Mouse (Mus musculus) ES-E14 (cell line): ENCODE data around the gene Aldh3b3. TPM values are rescaled to one million over a fixed set of nuclear protein-coding genes. Genes with fewer than 3 reads are reported as not detected.

Source experiments
- DNase-seq: peaks from one replicate; pipeline ENCODE4 v3.0.0-alpha.2; 2013; ENCODE audit warnings: low read depth, low spot score
- H3K27ac ChIP-seq: 2 replicates; pipeline ENCODE4 v1.5.1; 2012; ENCODE audit warnings: low read depth, mild to moderate bottlenecking, low read length, moderate library complexity, mixed read lengths; ENCODE audit not compliant: poor library complexity, insufficient read depth, severe bottlenecking
- H3K36me3 ChIP-seq: 2 replicates; pipeline ENCODE4 v1.6.1; 2012; ENCODE audit warnings: mild to moderate bottlenecking, low read length, moderate library complexity, mixed read lengths; ENCODE audit not compliant: control insufficient read depth, poor library complexity, insufficient read depth, severe bottlenecking
- H3K4me1 ChIP-seq, 2 experiments: fragments of 150-350 bp in 1 of 2; sonication (generic) in 1 of 2; 2 replicates each; pipeline ENCODE4 v1.6.1; 2012; ENCODE audit warnings: low read length in 2 of 2, mild to moderate bottlenecking in 1 of 2, mixed read lengths in 1 of 2; ENCODE audit not compliant: control insufficient read depth in 2 of 2, insufficient read depth in 2 of 2, poor library complexity in 1 of 2
- H3K4me3 ChIP-seq, 2 experiments: fragments of 150-350 bp in 1 of 2; sonication (generic) in 1 of 2; 2 replicates each; pipeline ENCODE4 v1.5.1; 2012; ENCODE audit warnings: low read length in 2 of 2, low read depth in 1 of 2, mild to moderate bottlenecking in 1 of 2, mixed read lengths in 1 of 2; ENCODE audit not compliant: insufficient read depth in 1 of 2, poor library complexity in 1 of 2, severe bottlenecking in 1 of 2
- H3K9ac ChIP-seq: 2 replicates; pipeline ENCODE4 v1.6.1; 2012; ENCODE audit warnings: low read depth, mild to moderate bottlenecking, low read length, mixed read lengths; ENCODE audit not compliant: poor library complexity, insufficient read depth, severe bottlenecking
- H3K9me3 ChIP-seq: fragments of 150-350 bp; sonication (generic); 2 replicates; pipeline ENCODE4 v1.6.1; 2012; ENCODE audit warnings: low read depth, mild to moderate bottlenecking, low read length; ENCODE audit not compliant: control insufficient read depth, insufficient read depth
- CHD2 ChIP-seq: IDR thresholded peaks from 2 replicates; pipeline ENCODE4 v1.6.1; 2014; ENCODE audit warnings: mild to moderate bottlenecking, low read depth, low read length, inconsistent platforms
- HCFC1 ChIP-seq: IDR thresholded peaks from 2 replicates; pipeline ENCODE4 v1.6.1; 2012; ENCODE audit warnings: low read length, inconsistent platforms, borderline replicate concordance; ENCODE audit not compliant: insufficient read depth
- MAFK ChIP-seq: IDR thresholded peaks from 2 replicates; pipeline ENCODE4 v1.6.1; 2014; ENCODE audit warnings: mild to moderate bottlenecking, low read depth, low read length, inconsistent platforms; ENCODE audit not compliant: insufficient read depth
- ZC3H11A ChIP-seq: IDR thresholded peaks from 2 replicates; pipeline ENCODE4 v1.6.1; 2012; ENCODE audit warnings: low read depth, mild to moderate bottlenecking, inconsistent platforms, low read length, borderline replicate concordance
- ZNF384 ChIP-seq: IDR thresholded peaks from 2 replicates; pipeline ENCODE4 v1.6.1; 2012; ENCODE audit warnings: low read depth, low read length, inconsistent platforms
- in situ Hi-C, 2 experiments: fragments of 600-800 bp; cut with MboI; formaldehyde crosslinking; loops; one replicate each; pipeline ENCODE4 v1.15.1; 2025; ENCODE audit warnings: low sequenced_read_pairs in 2 of 2, inconsistent platforms in 1 of 2; ENCODE audit not compliant: unreplicated experiment in 2 of 2
- total RNA-seq: library from RNA; depleted of rRNA; stranded (reverse); fragments of 300-350 nt; gene quantifications from 2 replicates; pipeline ENCODE4 v1.2.3, GENCODE M21; 2012

The Aldh3b3 gene
- total RNA-seq, 1 experiment, result not detected

DNA sequence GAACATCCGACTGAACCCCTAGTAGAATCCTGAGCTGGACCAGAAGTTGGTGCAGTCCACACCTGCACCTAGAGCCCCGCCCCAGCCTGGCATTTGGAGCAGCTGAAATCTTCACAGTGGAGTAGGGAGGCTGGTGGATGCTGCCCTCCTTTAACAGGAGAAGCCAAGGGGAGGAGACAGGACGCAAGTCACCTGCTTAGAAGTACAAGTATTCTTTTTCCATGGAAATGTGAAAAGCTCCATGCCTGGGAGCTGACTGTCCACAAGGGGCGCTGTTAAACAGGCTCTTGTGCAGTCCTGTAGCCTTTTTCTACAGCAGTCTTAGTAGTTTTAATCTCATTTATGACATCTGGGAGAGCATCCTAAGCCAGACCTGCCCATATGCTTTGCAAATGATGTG, 30.3 kb downstream of the Aldh3b3 start:
- DNase-seq, result peak; percentile 37
- Histone ChIP-seq H3K9me3 (no peaks in the 10 kb centered on the region), H3K27ac (no peak overlapping the region), H3K4me3 (no peak overlapping the region), H3K4me1 (peaks cover 0 to 25% of the 10 kb centered on the region in 2 experiments; a peak in 2 of 4 replicates), H3K9ac (no peak overlapping the region), H3K36me3 (no peaks in the 10 kb centered on the region)
- TF ChIP-seq ZNF384, result no peak
- no peak for TF ChIP-seq ZC3H11A
- TF ChIP-seq HCFC1, result no peak
- TF ChIP-seq CHD2, result no peak
- TF ChIP-seq MAFK, result no peak
- in situ Hi-C loops, result no loop called here

DNA sequence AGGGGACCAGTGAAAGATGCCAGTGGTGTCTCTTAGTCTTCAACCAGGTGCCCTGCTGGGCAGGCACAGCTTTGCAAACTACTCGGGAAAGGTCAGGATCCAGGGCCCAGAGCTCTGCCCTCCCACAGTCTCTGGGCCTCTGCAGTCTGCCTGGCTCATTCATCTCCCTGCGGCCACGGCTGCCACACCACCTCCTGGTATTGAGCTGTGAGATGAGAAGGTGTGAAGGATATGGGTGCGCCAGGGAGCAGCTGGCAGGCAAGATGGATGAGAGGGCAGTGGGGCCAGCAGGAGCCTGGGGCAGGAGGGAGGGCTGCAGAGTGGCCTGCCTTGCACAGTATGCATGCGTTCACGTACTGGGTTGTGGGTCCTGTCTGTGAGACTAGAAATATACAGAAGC, 32.4 kb downstream of the Aldh3b3 start:
- no peak for DNase-seq
- H3K27ac ChIP-seq, result no peak overlapping the region

DNA sequence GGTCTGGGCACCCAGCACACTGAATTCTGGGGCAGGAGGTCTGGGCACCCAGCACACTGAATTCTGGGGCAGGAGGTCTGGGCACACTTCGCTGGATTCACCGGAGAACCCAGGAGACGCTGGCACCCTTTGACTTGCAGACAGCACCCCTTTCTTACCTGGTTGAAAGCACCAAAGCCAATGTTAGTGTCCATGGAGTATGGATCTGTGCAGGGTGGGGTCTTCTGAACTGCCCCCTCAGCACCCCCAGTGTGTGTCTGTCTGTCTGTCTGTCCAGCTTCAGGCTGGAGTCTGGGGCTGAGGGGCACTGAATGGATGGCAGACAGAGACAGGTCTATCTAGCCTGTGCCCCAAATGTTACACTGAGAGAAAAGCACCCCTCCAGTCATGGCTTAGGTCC, 33.1 kb downstream of the Aldh3b3 start:
- TF ChIP-seq ZC3H11A, result no peak
- TF ChIP-seq CHD2, result no peak
- TF ChIP-seq HCFC1, result no peak
- no peak for TF ChIP-seq ZNF384
- no peak for TF ChIP-seq MAFK
- peaks cover 0 to 11% of the 10 kb centered on the region in 2 experiments; a peak in 1 of 4 replicates for H3K4me1 ChIP-seq
- H3K36me3 ChIP-seq, result no peaks in the 10 kb centered on the region
- no peaks in the 10 kb centered on the region for H3K9me3 ChIP-seq
- H3K9ac ChIP-seq, result no peak overlapping the region
- in situ Hi-C loops, result no loop called here
- no peak overlapping the region for H3K27ac ChIP-seq
- H3K4me3 ChIP-seq, result no peak overlapping the region
- DNase-seq, result no peak

More for the DNA sequence above, 32.4 kb downstream of the Aldh3b3 start:
- Histone ChIP-seq H3K9ac (no peak overlapping the region), H3K36me3 (no peaks in the 10 kb centered on the region), H3K9me3 (no peaks in the 10 kb centered on the region), H3K4me1 (peaks cover 0 to 17% of the 10 kb centered on the region in 2 experiments; a peak in 2 of 4 replicates), H3K4me3 (no peak overlapping the region)
- in situ Hi-C loops, result no loop called here
- no peak for TF ChIP-seq ZNF384
- no peak for TF ChIP-seq CHD2
- TF ChIP-seq ZC3H11A, result no peak
- no peak for TF ChIP-seq HCFC1
- TF ChIP-seq MAFK, result no peak

DNA sequence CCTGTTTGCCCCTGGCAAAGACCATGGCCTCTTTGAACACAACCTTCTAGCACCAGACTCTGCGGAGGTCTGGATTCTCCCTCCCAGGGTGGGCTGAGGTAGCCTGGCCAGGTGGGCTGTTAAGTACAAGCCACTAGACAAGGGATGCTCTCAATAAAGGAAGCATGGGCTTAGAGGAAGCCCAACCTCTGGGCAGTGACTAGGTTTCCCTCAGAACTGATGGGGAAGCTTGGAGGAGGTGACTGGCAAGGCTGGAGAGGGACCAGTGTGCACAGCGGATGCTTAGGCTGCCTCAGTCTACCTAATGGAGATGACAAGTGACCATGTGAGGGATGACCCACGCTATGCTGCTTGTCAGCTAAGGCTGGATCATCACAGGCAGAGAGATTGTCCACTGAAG, 33.5 kb downstream of the Aldh3b3 start:
- no peak for DNase-seq
- Histone ChIP-seq H3K9ac (no peak overlapping the region), H3K9me3 (no peaks in the 10 kb centered on the region), H3K27ac (no peak overlapping the region), H3K36me3 (no peaks in the 10 kb centered on the region), H3K4me1 (peaks cover 0 to 9% of the 10 kb centered on the region in 2 experiments; a peak in 1 of 4 replicates), H3K4me3 (no peak overlapping the region)
- in situ Hi-C loops, result no loop called here
- TF ChIP-seq HCFC1, result no peak
- no peak for TF ChIP-seq ZNF384
- no peak for TF ChIP-seq CHD2
- no peak for TF ChIP-seq MAFK
- TF ChIP-seq ZC3H11A, result no peak

DNA sequence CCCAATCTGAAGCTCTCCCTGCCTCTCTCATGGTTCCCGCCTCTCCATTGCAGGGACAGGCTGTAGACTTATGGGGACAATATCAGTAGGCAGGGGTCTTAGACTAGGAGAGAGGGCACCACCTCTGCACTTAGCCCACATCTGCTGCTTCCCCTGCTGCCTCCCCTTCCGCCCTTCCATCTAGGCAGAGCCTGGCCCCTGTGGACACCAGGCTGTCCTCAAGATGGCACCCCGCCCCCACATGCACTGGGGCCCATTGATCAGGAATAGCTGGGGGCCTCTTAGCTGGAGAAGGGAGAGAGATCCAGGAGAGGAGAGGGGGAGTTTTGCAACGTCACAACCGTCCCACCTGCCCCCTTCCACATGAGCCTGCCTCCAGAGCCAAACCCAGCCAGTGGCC, 34.0 kb downstream of the Aldh3b3 start, which contains the start of gene Tbx10:
TSS of gene Tbx10 (plus strand) at position 337 of the 400 bp plus-strand sequence.
- no peaks in the 10 kb centered on the region for H3K36me3 ChIP-seq
- in situ Hi-C loops, result no loop called here
- H3K4me1 ChIP-seq, result peaks cover 0 to 9% of the 10 kb centered on the region in 2 experiments; a peak in 1 of 4 replicates
- H3K27ac ChIP-seq, result no peak within 1 kb of the TSS
- no peak within 1 kb of the TSS for H3K9ac ChIP-seq
- no peaks in the 10 kb centered on the region for H3K9me3 ChIP-seq
- no peak within 1 kb of the TSS for H3K4me3 ChIP-seq
- no peak for TF ChIP-seq ZC3H11A
- no peak for DNase-seq
